Mouse (Mus musculus) ES-E14 (cell line): Measurements from ENCODE around the gene Gm28539.

ENCODE experiments used
- CHD2 ChIP-seq: IDR thresholded peaks from 2 replicates; pipeline ENCODE4 v1.6.1; 2014; ENCODE audit warnings: mild to moderate bottlenecking, low read depth, low read length, inconsistent platforms
- HCFC1 ChIP-seq: IDR thresholded peaks from 2 replicates; pipeline ENCODE4 v1.6.1; 2012; ENCODE audit warnings: low read length, inconsistent platforms, borderline replicate concordance; ENCODE audit not compliant: insufficient read depth
- MAFK ChIP-seq: IDR thresholded peaks from 2 replicates; pipeline ENCODE4 v1.6.1; 2014; ENCODE audit warnings: mild to moderate bottlenecking, low read depth, low read length, inconsistent platforms; ENCODE audit not compliant: insufficient read depth
- ZC3H11A ChIP-seq: IDR thresholded peaks from 2 replicates; pipeline ENCODE4 v1.6.1; 2012; ENCODE audit warnings: low read depth, mild to moderate bottlenecking, inconsistent platforms, low read length, borderline replicate concordance
- ZNF384 ChIP-seq: IDR thresholded peaks from 2 replicates; pipeline ENCODE4 v1.6.1; 2012; ENCODE audit warnings: low read depth, low read length, inconsistent platforms

DNA sequence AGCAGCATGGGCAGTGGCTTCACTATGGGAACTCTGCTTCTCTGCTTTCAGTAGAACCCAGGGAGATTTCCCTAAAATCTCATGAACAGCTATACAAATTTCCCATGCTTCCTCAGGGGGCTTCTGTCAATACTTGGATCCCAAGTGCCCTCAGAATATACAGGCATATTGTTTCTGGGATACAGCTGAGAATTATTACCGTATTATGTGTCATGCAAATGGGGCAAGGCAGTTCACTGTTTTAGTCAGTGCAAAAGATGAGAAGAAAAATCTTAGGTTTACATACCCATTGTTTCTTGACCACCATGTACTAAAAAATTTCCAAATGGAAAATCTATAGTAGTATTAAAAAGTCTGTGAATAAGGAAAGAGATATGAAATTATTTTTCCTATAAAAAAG is 167.4 kb downstream of the Gm28539 start:
- no peak for TF ChIP-seq CHD2
- TF ChIP-seq ZNF384, result no peak
- TF ChIP-seq MAFK, result no peak
- TF ChIP-seq ZC3H11A, result no peak
- no peak for TF ChIP-seq HCFC1
